Mouse (Mus musculus) neural tube, postnatal 0 days (tissue): ENCODE measurements around the gene Selenbp2. TPM values are rescaled to one million over a fixed set of nuclear protein-coding genes. Genes with fewer than 3 reads are reported as not detected.

Experiments used
- polyA plus RNA-seq: library from polyadenylated mRNA; unstranded; fragments of >200 nt; fragmentation: Nextera tagmentation; extraction: Ambion mirVana; gene quantifications from 2 replicates; pipeline ENCODE4 v1.2.1, GENCODE M21; 2015

The Selenbp2 gene
- 0.49 and 0.80 TPM in 2 replicates for polyA plus RNA-seq

GRCm38 (mm10) chr3:94693329-94693825 is at the start of gene Selenbp2:
Gene Selenbp2, plus strand, starts transcription at chr3:94693556.

GRCm38 (mm10) chr3:94658740-94659095 is 34.6 kb upstream of the Selenbp2 start, which contains the start of gene Tuft1:
Gene Tuft1, minus strand, starts transcription at chr3:94658872.

Other genes starting within 250 kb of the Selenbp2 start
- 0.80 and 0.92 TPM in 2 replicates for gene Oaz3, start 249.6 kb upstream of the Selenbp2 start, polyA plus RNA-seq
- gene Celf3, start 215.3 kb upstream of the Selenbp2 start, polyA plus RNA-seq, result 139 and 159 TPM in 2 replicates
- 15.9 and 16.9 TPM in 2 replicates for gene Riiad1, start 213.2 kb upstream of the Selenbp2 start, polyA plus RNA-seq
- 97.1 and 100 TPM in 2 replicates for gene Snx27, start 110.8 kb upstream of the Selenbp2 start, polyA plus RNA-seq
- not detected in 2 replicates for gene Gm10972, start 50.4 kb upstream of the Selenbp2 start, polyA plus RNA-seq
- 5.3 and 5.7 TPM in 2 replicates for gene Tuft1, start 34.7 kb upstream of the Selenbp2 start, polyA plus RNA-seq
- 12.2 and 13.9 TPM in 2 replicates for gene Cgn, start 92.9 kb downstream of the Selenbp2 start, polyA plus RNA-seq
- gene Pogz, start 144.0 kb downstream of the Selenbp2 start, polyA plus RNA-seq, result 13.9 and 15.4 TPM in 2 replicates
- 352 and 413 TPM in 2 replicates for gene Psmb4, start 193.4 kb downstream of the Selenbp2 start, polyA plus RNA-seq
- gene Selenbp1, start 239.5 kb downstream of the Selenbp2 start, polyA plus RNA-seq, result 22.5 and 24.6 TPM in 2 replicates